Mouse (Mus musculus) G1E (cell line): Measurements from ENCODE around the gene Hand1. TPM values are rescaled to one million over a fixed set of nuclear protein-coding genes. Genes with fewer than 3 reads are reported as not detected.
A peak's percentile ranks its signal among the peaks of the same experiment; 100 is the strongest.

Experiments
- ATAC-seq: 2 replicates; pipeline ENCODE4 v1.8.0; 2016; ENCODE audit warnings: mild to moderate bottlenecking; ENCODE audit not compliant: insufficient number of reproducible peaks, poor library complexity, low FRiP score, severe bottlenecking; ENCODE audit errors: extremely low read depth
- DNase-seq: peaks from one replicate; pipeline ENCODE4 v3.0.0; 2012; ENCODE audit warnings: low spot score
- H3K27me3 ChIP-seq: 2 replicates; pipeline ENCODE4 v1.6.1; 2012; ENCODE audit warnings: mild to moderate bottlenecking, low read length, inconsistent platforms; ENCODE audit not compliant: insufficient read depth
- H3K36me3 ChIP-seq: replicated peaks from 2 replicates; pipeline ENCODE3; 2012; ENCODE audit warnings: mild to moderate bottlenecking, inconsistent platforms
- H3K4me1 ChIP-seq: 2 replicates; pipeline ENCODE4 v1.6.1; 2012; ENCODE audit warnings: low read depth, low read length, inconsistent platforms, mixed read lengths; ENCODE audit not compliant: insufficient read depth
- H3K4me3 ChIP-seq: 2 replicates; pipeline ENCODE4 v1.5.1; 2012; ENCODE audit warnings: low read depth, mild to moderate bottlenecking, inconsistent platforms, low read length, moderate library complexity, mixed read lengths
- H3K9me3 ChIP-seq: replicated peaks from 2 replicates; pipeline ENCODE4 v1.6.1; 2012; ENCODE audit warnings: inconsistent platforms
- CTCF ChIP-seq: IDR thresholded peaks from 2 replicates; pipeline ENCODE4 v1.5.1; 2012; ENCODE audit warnings: low read depth, low read length, inconsistent platforms, mixed read lengths
- GATA1 ChIP-seq: IDR thresholded peaks from 2 replicates; pipeline ENCODE4 v1.6.1; 2012; ENCODE audit warnings: borderline replicate concordance, low read length, inconsistent platforms, mixed read lengths
- GATA2 ChIP-seq: IDR thresholded peaks from 2 replicates; pipeline ENCODE4 v1.6.1; 2012; ENCODE audit warnings: low read depth, low read length, inconsistent platforms, borderline replicate concordance
- POLR2AphosphoS5 ChIP-seq: IDR thresholded peaks from 2 replicates; pipeline ENCODE4 v1.6.1; 2012; ENCODE audit warnings: low read depth, low read length, inconsistent platforms; ENCODE audit not compliant: insufficient replicate concordance
- TAL1 ChIP-seq: conservative IDR thresholded peaks from 2 replicates; pipeline ENCODE4 v1.6.1; 2012; ENCODE audit warnings: low read depth, low read length, inconsistent platforms, mixed read lengths
- polyA plus RNA-seq: library from polyadenylated mRNA; stranded (reverse); fragments of >175 nt; gene quantifications from 2 replicates; pipeline ENCODE4 v1.2.3, GENCODE M21; 2012
- total RNA-seq, 2 experiments: library from RNA; stranded (forward) in 1 of 2; stranded (reverse) in 1 of 2; fragments of 200-1000 nt in 1 of 2; fragments of >200 nt in 1 of 2; fragmentation: Nextera tagmentation in 1 of 2; gene quantifications; 2 replicates each; pipeline ENCODE4 v1.2.3; 2014 to 2017

Hand1 gene
- total and polyA plus RNA-seq, 3 experiments, result not detected

DNA sequence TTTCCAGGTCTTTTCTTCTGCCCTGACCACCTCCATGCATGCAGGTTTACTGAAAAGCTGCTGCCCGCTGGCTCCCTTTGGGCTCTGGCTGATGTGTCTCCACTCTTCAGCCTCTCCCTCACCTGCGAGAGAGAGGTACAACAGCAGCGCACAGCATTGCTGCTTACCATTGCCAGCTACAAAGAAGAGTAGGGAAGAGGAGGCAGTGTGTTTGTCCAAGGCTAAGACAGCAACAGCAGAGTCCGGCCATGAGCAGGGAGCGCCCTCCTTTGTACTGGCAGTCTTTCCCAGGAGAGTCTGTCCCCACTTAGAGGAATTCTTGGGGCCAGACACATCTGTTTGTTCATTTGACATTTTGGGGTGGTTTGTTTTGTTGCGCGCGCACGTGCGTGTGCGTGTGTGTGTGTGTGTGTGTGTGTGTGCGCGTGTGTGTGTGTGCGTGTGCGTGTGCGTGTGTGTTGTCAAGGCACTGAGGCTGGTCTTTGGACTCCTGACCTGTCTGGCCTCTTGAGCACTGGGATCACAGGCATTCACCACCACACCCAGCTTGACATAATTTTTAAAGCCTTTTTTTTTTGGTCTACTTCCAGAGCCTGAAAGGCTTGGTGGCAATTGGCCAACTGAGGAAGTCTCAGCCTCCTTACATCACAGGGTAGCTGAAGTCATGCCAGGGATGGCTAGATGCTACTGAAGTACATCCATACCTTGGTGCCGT lies 23.4 kb downstream of the Hand1 start:
- H3K4me1 ChIP-seq, result peaks cover 61% of the 10 kb centered on the region
- no peak for TF ChIP-seq CTCF
- TF ChIP-seq GATA1, result no peak
- TF ChIP-seq TAL1, result no peak
- TF ChIP-seq POLR2AphosphoS5, result no peak
- TF ChIP-seq GATA2, result no peak
- no peaks in the 10 kb centered on the region for H3K27me3 ChIP-seq
- H3K36me3 ChIP-seq, result peaks cover 80% of the 10 kb centered on the region
- H3K4me3 ChIP-seq, result no peak overlapping the region
- DNase-seq (no peak), ATAC-seq (no peak)
- no peaks in the 10 kb centered on the region for H3K9me3 ChIP-seq

GRCm38 (mm10) chr11:57805047-57805446 lies 27.6 kb downstream of the Hand1 start:
- Histone ChIP-seq H3K4me3 (no peak overlapping the region), H3K9me3 (no peaks in the 10 kb centered on the region), H3K27me3 (no peaks in the 10 kb centered on the region), H3K36me3 (peaks cover 50% of the 10 kb centered on the region), H3K4me1 (peaks cover 67% of the 10 kb centered on the region)
- DNase-seq (no peak), ATAC-seq (peak; percentile 59)
- TF ChIP-seq CTCF (no peak), GATA1 (no peak), TAL1 (no peak), POLR2AphosphoS5 (no peak), GATA2 (no peak)

DNA sequence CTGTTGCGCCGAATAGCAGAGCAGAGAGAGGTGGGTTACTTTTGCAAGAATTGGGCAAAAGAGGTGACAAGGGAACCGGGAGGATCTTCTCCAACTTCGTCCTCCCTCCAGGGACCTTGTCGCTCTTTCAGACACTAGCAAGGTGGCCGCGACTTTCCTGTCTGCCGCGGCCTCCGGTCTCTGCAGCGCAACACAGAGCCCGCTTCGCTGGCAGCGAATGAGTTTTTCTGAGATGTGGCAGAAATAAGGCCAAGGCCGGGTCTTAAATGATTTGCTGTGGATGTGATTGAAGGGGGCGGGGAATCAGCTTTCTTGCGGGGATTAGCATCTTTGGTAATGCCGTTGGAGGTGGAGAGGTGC lies 30.1 kb downstream of the Hand1 start:
- Histone ChIP-seq H3K4me1 (peaks cover 65% of the 10 kb centered on the region), H3K4me3 (peak overlapping the region; percentile 94), H3K9me3 (no peaks in the 10 kb centered on the region), H3K36me3 (peaks cover 24% of the 10 kb centered on the region), H3K27me3 (no peaks in the 10 kb centered on the region)
- TF ChIP-seq TAL1 (no peak), CTCF (no peak), GATA2 (no peak), POLR2AphosphoS5 (no peak), GATA1 (no peak)
- ATAC-seq (no peak), DNase-seq (no peak)

DNA sequence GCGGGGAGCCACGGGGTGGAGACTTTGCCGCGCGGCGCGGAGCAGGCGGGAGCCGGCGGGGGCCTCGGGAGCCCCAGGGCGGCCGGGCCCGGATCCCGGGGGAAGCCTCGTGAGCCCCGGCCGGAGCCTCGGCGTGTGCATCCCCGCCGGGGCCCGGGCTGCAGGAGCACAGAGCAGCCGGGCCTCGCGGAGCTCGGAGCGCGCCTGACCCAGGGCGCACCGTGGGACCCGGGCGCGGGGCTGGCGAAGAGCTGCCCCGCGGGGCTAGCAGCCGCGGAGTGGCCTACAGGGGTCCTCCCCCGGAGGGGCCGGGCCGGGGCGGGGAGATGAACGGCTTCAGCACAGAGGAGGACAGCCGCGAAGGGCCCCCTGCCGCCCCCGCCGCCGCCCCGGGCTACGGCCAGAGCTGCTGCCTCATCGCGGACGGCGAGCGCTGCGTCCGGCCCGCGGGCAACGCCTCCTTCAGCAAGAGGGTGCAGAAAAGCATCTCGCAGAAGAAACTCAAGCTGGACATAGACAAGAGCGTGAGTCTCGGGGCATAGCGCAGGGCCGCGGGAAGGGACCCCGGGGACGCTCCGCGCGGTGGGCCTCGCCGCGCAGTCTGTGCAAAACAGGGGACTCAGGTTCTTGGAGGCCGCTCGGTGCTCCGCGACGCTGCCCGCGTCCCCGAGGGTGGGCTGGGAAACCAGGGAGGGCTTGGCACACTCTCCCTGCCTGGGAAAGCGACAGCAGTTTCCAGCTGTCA lies 30.7 kb downstream of the Hand1 start:
- Histone ChIP-seq H3K9me3 (no peaks in the 10 kb centered on the region), H3K36me3 (peaks cover 22% of the 10 kb centered on the region), H3K4me1 (peaks cover 62% of the 10 kb centered on the region), H3K4me3 (peak overlapping the region; percentile 94), H3K27me3 (no peaks in the 10 kb centered on the region)
- TF ChIP-seq CTCF (no peak), GATA1 (no peak), GATA2 (no peak), POLR2AphosphoS5 (no peak), TAL1 (no peak)
- DNase-seq, result peak; percentile 64
- no peak for ATAC-seq

DNA sequence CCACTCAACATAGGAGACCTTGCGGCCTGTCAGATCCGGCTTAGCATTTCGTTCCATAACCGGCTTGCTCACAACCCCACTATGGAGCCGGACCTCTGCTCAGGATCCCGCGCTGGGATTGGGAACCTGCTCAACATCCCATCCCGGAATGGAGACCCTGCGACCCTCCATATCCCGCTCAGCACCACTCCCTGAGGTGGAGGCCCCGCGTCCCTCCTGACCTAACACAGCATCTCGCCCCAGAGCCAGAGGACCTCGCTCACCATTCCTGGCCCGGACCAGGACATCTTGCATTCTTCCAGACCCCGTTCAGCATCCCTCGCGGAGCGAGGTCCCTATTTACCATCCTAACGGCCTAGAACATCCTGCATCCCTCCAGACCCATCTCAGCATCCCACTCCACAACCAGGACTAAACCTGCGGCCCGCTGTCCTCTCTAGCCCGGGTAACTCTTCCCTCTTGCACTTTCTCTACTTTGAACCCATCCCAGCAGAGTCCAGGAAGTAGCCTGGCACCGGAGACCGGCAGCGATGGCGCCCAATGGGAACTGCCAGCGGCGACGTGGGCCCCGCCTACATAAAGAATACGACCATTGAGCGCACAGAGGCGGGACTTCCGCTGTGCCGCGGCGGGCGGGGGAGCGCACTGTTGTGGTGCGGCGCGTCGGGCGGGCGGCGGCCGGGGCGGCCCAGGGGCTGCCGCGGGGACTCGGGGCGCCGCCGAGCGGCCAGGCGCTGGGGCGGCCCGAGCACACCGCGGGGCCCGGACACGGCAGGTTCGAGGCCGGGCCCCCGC lies 31.4 kb downstream of the Hand1 start, which contains the start of gene Sap30l:
Gene Sap30l (plus strand): TSS at position 667 of the 795 bp plus-strand sequence.
- Histone ChIP-seq H3K27me3 (no peaks in the 10 kb centered on the region), H3K36me3 (peaks cover 17% of the 10 kb centered on the region), H3K4me3 (peak within 1 kb of the TSS; percentile 94), H3K9me3 (no peaks in the 10 kb centered on the region), H3K4me1 (peaks cover 54% of the 10 kb centered on the region)
- TF ChIP-seq TAL1 (no peak), GATA1 (no peak)
- peak; percentile 100 for DNase-seq
- ATAC-seq, result peak; percentile 92

- ATAC-seq (no peak), DNase-seq (no peak)
- Histone ChIP-seq H3K9me3 (no peaks in the 10 kb centered on the region), H3K27me3 (no peaks in the 10 kb centered on the region), H3K4me1 (peaks cover 46% of the 10 kb centered on the region), H3K4me3 (peak overlapping the region; percentile 94), H3K36me3 (peaks cover 10% of the 10 kb centered on the region)
- TF ChIP-seq POLR2AphosphoS5, result no peak
- no peak for TF ChIP-seq GATA2
- TF ChIP-seq CTCF, result no peak
- no peak for TF ChIP-seq GATA1
- no peak for TF ChIP-seq TAL1
Measured at GRCm38 (mm10) chr11:57800266-57800951, 32.2 kb downstream of the Hand1 start.
